Mouse (Mus musculus) yolk sac, embryonic 10.5 days (tissue): ENCODE measurements around the gene Zbtb41.
"Not testable (repeated sequence)": the region's sequence is repeated elsewhere in the genome, so short reads cannot be mapped to it uniquely, and the experiment has no call there.

Source experiments
- DNase-seq: peaks from one replicate; pipeline ENCODE4 v3.0.0-alpha.2; 2017; ENCODE audit warnings: low spot score

The Zbtb41 gene

DNA sequence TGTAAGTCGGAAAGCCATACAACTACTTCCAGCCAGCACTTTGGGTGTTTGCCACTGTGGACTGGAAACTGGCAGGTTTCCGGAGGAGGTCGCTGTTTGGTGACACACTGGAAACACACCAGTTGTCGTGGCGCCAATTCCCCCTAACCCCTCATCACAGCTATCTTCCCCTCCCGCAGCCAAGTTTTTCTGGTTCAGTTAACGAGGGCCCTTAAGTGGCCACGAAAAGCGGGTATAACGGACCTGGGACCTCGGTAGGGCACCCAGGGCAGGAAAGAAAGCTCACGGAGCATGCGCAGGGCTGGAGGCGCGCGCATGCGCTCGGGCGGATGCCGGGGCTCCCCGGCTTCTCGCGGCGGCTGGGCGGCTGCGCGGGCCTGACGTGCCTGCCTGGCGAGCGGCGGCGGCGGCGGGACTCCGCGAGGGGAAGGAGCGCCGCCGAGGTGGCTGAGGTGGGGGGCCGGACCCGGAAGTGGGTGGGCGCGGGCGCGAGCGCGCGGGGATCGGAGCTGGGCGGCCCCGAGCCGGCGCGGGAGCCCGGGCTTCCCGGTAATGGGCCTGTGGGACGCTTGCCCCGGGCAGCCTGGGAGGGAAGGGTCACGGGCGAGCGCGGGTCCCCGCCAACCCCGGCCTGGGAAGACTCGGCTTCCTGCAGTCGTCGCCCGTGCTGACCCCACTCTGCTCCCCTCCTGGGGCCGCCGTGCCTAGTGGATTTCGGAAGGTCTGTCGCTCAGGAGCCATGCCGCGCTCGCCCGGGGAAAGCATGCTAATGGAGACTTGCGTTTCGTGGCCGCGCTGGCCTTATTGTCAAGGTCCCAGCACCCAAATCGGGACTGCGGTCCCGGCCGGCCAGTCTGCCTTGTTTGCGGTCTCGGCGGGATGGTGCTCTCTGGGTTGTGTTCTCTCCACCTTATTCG is at the start of gene Zbtb41:
Zbtb41 (plus strand) TSS at position 414 of the 917 bp plus-strand sequence.
- DNase-seq = peak; percentile 91

DNA sequence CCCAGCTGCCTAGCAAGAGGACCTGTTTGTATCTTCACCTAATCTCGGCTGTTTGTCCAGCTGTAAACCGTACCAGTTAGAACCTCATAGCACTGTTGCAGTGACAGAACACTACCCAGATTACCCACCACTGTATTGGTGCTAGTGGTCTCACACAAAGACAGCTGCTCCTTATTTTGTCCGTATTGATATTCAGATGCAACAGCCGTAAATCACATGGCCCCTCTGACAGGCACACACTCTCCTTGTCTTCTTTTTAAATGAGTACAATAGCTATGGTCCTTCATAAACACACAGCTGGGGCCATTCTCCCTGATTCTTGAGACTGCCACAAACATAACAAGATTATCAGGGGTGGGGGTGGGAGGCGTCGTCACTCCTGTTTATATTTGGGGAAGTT is 46.2 kb upstream of the Zbtb41 start:
- DNase-seq = no peak

DNA sequence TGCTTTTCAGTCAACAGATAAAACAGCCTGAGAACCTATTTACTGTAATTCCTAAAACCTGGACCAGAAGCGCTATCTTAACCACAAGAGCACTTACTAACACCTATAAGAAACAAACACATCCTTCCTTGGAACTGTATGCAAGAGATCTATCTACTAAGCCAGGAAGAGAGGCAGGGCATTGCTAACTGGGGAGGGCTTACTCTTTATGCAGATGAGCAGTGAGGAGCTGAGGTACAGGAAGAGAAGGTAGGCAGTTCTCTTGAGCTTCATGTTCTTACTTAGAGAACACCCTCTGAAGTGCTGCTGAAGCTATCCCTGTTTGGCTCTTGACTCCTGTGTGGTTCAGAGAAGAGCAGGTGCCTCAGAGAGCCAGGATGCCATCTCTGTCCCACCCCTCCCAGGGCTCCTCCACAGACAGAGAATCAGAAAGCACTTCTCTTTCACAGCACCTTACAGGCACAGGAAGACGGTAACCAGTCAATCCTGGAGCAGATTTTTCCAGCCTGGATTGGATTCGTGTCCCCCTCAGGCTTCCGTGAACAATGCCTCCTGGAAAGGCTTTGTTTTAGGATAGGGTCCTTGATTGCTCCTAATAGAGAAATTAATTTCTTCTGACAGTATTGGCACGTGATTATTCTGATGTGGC is 45.3 kb upstream of the Zbtb41 start, which contains the start of gene Crb1:
Crb1 (minus strand) TSS at position 463 of the 649 bp plus-strand sequence.
- DNase-seq = no peak

DNA sequence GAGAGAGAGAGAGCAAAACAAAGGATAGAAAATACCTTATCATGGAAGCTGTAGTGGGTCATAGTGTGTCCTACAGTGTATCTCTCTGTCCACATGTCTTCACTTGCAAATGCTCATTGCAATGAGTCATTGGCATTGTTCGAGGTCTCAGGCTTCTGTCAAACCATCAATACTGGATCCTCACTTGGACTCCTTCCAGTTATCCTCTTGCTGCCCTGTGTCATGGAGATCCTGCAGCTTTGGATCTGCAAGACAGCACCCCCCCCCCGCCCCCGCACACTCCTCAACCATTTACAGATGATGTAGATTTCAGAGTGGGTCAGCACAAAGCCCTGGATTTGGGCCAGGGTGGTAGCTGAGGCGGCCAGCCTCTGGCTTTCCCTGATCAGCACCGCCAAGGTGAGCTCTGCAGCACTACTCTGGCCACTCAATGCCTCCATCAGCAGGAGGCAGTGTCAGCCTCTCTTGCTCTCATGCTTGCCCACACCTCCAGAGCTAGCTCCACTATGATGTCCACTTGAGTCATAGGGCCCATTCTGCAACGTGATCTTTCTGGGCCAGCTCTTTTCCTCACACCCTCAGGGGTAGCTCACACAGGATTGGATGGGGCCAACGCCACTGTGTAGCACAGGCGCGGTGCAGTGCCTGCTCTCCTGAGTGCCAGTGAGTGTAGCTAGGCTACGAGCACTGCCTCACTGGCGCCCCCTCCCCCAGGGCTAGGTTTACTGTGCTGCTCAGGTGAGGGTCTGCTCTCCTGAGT is 43.0 kb upstream of the Zbtb41 start:
- DNase-seq = no peak

DNA sequence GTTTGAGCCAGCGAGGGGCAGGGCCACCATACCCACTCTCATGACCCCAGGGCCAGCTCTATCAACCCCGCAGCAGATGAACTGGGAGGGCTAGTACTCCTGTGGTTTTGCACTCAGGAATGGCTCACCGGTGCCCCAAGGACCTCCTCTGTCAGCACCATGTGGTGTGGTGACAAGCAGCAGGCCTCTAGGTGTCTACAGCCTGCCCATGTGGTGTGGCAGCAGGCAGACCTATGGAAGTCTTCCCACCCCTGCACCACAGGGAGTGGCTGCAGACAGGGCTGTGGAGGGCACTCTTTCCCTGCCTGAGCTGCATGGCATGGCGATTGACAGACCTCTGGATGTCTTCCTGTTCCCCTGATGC is 42.5 kb upstream of the Zbtb41 start:
- DNase-seq = no peak

DNA sequence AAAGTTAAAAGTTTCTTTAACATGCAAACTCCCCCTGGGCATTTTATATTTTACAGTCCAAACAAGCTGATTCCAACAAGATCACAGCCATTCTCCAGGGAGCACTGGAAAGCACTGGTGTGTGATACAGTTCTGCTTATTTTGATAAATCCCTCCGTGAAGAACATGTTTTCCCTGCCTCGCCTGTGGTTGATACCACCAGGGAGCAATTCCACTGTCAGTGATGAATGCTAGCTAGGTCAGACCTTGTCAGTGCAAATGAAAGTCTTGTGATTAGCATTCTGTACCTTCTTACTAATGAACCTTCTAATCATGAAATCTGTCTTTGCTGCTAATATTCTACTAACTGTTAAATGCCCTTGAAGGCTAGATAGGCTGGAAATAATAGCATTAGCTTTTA is 30.3 kb upstream of the Zbtb41 start:
- DNase-seq = no peak

DNA sequence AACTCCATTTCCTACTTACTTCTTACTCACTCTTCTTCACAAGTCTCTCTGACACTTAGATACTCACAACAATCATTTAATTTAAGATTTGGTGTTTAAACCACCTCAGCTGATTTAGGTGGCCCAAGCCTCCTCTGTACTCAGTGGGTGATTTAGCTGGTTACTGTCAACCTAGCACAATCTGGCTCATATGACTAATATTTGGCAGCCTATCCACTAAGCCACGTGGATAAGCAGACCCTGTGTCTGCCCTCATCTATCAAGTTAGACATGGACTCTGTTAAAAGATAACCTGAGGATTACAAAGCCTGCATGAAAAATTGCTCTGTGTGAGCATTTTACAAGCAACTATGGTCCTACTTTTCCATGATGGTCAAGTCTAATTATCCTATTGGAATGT is 25.5 kb upstream of the Zbtb41 start:
- no peak for DNase-seq

DNA sequence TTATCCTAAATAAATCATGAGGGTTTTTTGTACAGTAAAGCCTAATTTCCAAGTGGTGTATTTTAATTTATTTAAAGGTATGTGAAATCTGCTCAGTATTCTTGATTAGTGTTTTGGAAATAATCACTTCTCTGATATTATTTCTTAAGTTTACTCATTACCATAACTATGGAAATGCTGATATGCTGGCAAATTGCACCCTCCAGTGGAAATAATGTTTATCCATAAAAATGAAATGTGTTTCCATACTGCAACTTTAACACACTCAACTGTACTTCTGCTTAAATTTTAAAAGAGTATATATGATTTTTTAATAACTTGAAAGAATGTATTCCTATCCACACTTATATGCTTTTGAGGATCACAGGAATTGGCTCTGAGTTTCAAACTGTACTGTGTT is 16.3 kb upstream of the Zbtb41 start:
- no peak for DNase-seq

DNA sequence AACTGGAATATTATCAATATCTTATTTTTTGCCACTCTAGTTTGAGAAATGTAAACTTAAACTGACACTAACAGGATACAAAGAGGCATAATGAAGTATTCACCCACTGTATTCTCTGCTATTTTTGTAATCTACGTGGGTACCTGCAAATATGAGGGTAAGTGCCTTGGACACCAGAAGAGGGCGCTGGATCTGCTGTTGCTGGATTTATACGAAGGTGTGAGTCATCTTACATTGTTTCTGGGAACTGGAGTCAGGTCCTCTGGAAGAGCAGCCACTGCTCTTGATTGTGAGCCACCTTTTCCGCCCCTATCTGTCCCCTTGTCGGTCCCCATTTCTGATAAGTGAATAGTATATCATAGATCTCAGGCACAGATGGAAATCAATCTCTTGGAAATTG is 14.4 kb upstream of the Zbtb41 start:
- no peak for DNase-seq

DNA sequence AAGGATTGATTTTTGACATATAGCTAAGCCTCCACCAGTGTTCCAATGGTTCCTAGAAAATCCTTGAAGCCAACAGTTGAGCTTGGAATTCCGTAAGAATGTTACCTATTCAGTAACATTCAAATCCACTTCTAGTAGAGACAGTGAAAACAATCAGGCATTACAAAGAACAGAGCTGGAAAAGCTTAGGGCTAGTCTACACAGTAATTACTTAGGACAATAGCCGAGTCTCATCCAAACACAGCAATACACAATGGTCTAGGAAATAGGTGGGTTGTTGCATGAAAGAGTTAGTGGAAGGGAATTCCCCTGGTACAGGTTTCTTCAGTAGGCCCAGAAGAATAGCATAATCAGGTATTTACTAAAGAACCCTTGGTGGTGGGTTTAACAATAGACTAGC is 9.7 kb upstream of the Zbtb41 start:
- not testable (repeated sequence) for DNase-seq

DNA sequence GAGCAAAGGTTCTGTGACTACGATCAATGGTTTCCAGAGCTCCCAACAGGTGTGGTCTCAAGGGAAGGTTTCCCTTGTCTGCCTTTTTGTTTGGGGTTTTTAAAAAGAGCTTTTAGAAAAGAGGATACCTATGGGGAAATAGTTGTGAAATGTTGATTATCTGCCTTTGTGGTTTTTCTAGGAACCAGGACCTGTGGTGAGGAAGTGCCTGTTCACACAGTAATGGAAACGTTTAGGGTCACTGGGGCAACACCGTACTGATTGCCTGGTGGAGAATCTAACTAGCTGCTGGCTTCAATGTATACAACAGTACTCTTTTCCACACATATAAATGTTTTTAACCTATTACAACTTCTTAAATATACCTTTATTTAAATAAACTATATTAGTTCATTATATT is 8.6 kb upstream of the Zbtb41 start:
- DNase-seq = no peak

DNA sequence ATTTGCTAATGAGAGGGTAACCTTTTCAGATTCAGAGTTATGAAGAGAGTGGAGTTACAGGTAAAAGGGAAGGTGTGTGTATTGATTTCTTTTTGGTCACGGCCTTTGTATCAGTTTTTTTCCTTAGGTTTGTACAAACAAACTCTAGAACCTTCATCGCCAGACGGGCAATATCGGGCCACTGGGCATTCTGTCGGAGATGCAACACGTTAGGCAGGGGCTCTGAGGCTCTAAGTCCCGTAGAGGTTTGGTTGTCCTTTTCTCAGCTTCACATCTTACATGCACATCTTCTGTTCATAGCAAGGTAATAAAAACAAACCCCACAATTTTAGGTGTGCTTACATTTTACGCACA is 590 bp upstream of the Zbtb41 start:
- no peak for DNase-seq

DNA sequence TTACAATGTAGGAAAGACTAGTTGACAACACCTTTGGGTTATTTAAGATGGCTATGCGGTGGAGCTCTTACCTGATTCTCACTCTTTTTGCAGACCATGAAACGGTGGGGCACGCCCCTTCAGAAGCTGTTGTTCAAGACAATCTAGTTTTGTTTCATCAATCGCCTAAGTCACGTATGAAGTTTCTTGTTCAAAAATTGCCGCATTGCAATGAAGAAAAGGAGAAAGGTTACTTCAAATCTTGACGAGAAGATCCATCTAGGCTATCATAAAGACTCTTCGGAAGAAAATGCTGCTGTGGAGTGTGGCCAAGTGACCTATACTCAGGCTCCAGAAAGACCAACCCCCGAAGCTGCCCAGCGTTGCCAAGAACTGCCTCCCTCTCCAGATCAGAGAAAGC is 853 bp downstream of the Zbtb41 start:
- DNase-seq = no peak

DNA sequence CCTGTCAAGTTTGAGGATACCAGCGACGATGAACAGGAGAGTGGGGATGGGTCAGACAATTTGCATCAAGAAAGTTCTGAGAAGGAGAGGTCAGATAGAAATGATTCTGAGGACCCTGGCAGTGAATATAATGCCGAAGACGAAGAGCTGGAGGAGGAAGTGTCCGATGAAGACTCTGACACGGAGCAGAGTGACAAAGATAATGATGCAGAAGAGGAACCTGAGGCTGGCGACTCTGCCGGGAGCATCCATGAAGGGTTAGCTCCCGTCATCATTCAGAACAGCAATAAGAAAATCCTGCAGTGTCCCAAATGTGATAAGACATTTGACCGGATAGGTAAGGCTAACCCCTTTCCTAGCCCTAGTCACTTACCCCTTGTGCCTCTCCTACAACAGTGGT is 1.8 kb downstream of the Zbtb41 start:
- DNase-seq = no peak

DNA sequence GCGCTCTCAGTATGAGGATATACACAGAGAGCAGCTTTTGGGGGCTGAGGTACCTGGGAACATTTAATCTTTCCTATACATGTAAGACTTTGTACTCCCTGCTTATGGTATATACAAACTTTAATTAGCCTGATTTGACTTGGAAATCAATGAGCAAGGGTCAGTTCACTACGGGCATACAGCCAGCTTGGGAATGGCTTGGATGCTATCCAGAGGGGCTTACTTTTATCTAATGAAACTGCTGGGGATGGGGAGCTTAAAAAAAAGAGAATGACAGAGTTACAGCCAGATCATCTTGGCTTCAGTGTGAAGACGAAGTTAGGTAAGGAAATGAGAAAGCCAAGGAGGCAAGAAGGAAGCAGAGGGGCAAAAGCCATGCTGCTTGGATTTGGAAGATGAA is 2.9 kb downstream of the Zbtb41 start:
- DNase-seq = no peak

DNA sequence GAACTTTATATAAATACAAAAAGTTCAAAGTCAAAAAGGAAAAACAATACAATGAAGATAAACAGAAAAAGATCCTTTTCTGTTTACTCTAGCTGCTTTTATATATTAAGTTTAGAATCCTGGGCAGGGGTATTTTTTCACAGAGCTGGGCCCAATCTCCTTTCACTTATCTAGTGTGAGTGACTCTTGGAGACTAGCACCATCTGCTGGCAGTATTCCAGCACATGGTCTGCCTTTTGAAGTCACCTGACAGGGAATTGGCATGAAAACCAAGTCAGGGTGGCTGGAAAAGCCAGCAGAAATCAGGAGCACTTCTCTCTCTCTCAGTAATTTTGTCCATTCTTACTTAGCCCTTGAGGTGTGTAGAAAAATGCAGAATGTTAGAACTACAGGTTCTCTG is 16.3 kb downstream of the Zbtb41 start:
- no peak for DNase-seq

DNA sequence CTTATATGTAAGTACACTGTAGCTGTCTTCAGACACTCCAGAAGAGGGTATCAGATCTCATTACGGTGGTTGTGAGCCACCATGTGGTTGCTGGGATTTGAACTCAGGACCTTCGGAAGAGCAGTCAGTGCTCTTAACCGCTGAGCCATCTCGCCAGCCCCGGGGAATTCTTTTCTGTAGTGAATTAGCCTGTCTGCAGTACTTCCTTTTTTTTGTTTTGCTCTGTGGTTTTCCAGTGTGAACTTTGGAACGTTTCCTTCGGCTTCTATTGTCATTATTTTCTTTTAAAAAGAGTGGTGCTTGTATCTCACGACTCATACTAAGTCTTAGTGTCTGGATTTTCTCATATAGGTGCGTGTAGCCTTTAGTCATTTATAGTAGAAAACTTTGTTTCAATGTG is 21.0 kb downstream of the Zbtb41 start:
- not testable (repeated sequence) for DNase-seq

DNA sequence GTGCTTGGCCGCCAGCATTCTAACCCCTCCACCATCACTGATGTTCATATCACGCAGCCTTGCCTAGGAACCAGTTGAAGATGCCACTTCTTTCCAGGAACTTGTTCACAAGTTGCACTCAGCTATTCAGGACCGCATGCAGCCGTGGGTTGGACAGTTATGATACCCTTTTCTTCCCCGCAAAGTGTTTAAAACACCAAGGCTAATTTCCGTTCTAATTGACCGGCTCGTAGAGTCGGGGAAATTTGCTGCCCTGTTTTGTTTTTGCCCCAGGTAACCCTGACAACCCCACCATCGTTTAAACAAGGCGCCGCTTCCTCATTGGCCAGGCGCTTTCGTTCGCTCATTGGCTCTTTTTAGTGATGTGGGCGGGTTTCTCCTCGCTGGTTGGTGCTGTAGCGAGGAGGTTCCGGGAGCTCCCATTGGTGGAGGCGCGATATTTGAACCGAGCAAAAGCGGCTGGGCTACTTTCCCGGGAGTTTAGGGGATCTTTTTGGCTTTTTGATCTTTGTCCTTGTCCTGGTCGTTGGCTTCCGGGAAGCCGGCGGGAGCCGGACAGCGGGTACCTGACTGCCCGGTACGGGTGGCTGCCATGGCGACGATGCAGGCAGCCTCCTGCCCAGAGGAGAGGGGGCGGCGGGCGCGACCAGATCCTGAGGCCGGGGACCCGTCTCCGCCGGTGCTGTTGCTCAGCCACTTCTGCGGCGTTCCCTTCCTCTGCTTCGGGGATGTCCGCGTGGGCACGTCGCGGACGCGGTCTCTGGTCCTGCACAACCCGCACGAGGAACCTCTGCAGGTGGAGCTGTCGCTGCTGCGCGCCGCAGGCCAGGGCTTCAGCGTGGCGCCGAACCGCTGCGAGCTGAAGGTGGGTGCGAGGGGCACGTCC is 32.5 kb downstream of the Zbtb41 start, which contains the start of gene Aspm:
Aspm (plus strand) TSS at position 433 of the 886 bp plus-strand sequence.
- peak; percentile 93 for DNase-seq

DNA sequence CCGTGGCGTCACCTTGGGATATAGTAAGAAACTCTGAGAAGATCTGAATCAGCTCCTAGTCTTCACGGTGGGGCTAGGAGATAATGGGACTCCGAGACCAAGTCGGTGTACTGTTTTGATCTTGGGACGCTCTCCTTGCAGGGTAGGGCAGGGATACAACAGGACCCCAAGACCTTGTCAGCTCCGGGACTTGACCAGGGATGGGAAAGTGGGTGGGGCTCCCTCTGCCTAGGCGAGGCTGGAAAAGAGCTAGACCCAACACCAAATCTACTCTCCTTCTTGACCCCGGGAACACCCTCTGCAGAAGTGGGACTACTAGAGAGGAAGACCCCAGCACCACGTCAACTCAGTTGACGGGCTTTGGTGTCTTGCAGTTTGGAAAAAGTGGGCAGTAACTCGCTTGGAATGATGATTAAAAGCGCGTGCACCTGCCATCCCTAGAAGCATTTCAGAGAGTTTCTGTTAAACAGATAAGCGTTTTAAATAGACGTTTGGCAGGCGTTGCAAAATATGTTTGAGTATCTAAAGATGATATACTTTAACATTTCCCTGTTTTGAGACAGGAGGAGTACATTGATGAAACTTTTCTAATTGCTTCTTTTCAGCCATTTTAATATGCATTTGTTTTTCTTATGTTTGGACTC is 33.3 kb downstream of the Zbtb41 start:
- peak; percentile 33 for DNase-seq

DNA sequence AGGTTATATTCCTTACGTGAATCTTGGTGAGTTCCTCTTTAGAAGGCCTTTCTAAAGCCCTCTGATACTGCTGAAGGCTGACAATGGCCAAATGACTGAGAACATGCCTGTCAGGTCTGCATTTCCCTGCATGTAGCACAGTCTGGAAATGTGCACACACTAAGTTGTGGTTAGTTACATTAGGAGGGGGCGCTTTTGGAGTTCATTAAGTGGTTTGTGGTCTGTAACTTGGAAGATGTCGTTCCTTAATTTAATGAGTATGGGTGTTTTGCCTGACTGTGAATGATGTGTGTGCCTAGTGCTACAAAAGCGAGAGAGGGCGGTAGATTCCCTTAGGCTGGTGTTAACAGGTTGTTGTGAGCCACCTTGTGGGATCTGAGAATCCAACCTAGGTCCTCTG is 38.7 kb downstream of the Zbtb41 start:
- DNase-seq = no peak

DNA sequence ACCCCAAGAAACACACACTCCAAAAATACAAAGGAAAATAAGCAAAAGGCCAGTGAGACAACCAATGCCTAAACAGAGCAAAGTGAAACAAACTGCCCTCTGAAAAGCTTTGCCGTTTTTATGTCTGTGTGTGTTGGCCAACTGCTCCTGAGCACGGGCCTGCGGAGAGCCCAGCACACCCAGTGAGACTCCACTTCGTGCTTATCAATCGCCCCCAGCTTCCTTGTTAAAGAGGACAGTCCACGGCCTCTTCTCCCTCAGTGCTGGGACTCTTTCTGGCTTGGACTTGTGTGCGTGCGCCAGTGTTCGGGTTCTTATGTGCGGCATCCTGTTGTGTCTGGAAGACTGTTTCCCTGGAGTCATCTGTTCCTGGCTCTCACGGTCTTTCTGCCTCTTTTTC is 43.8 kb downstream of the Zbtb41 start:
- no peak for DNase-seq
